ENCODE assay signal across 20 mouse cellular contexts in genomic region chr14:76120472-76120871, GRCm38 (mm10). TPM values are rescaled to one million over a fixed set of nuclear protein-coding genes. Genes with fewer than 3 reads are reported as not detected.
DNase-seq lines count a peak whose midpoint lies in the region; ATAC-seq and TF ChIP-seq lines count a peak whose summit lies in the region.
"Had no signal": no experiment of that assay in that cellular context is flagged by ENCODE, and none has a peak within 500 bp of the region (broad histone marks: within the 10 kb centered on the region; RNA-seq: fewer than 3 reads in every experiment).

No protein-coding gene starts in this region.

- no peak for TF ChIP-seq CTCF in layer of hippocampus, adult 2 months (conservative IDR thresholded peaks at IDR 0.05)

- peak; percentile 10; the same call in 1 of the 2 replicates for ATAC-seq in lung, embryonic 16.5 days (ENCODE audit: low read depth)
- ATAC-seq: CD4-positive, CD25-positive, alpha-beta regulatory T cell, adult 4 months; forebrain, embryonic 13.5 days; inflammation-experienced regulatory T-cells, adult 6 months; liver, postnatal 0 days had no signal

- H3K27ac ChIP-seq in lung, embryonic 16.5 days (ENCODE audit: low read length), result no peak overlapping the region
- peak overlapping the region; percentile 53; the same call in 1 of the 2 replicates for H3K27ac ChIP-seq in layer of hippocampus, adult 2 months
- H3K27ac ChIP-seq: forebrain, embryonic 13.5 days; heart, embryonic 13.5 days; hindbrain, embryonic 10.5 days; kidney, postnatal 0 days; limb, embryonic 13.5 days; stomach, embryonic 15.5 days had no signal

- H3K4me1 ChIP-seq in lung, embryonic 16.5 days (replicated peaks; ENCODE audit: control insufficient read depth, insufficient read depth, low read length), result peaks cover 5% of the 10 kb centered on the region; the same call in 1 of the 2 replicates
- H3K4me1 ChIP-seq: forebrain, embryonic 13.5 days; hindbrain, embryonic 10.5 days; limb, embryonic 13.5 days; stomach, embryonic 15.5 days had no signal

- no peak overlapping the region for H3K9ac ChIP-seq in lung, embryonic 16.5 days (ENCODE audit: low read length)
- H3K9ac ChIP-seq: forebrain, embryonic 13.5 days; heart, embryonic 13.5 days; limb, embryonic 13.5 days; liver, postnatal 0 days; stomach, embryonic 15.5 days had no signal

- H3K27me3 ChIP-seq in lung, embryonic 16.5 days (ENCODE audit: control insufficient read depth, insufficient read depth, low read depth, low read length), result no peaks in the 10 kb centered on the region
- H3K27me3 ChIP-seq: forebrain, embryonic 13.5 days; heart, embryonic 13.5 days; limb, embryonic 13.5 days; stomach, embryonic 15.5 days had no signal

- H3K4me2 ChIP-seq in lung, embryonic 16.5 days (ENCODE audit: low read depth, low read length), result no peak overlapping the region
- H3K4me2 ChIP-seq: forebrain, embryonic 13.5 days; heart, embryonic 13.5 days; limb, embryonic 13.5 days; stomach, embryonic 15.5 days had no signal

- H3K9me3 ChIP-seq in lung, embryonic 16.5 days (ENCODE audit: control insufficient read depth, low read length), result no peaks in the 10 kb centered on the region
- H3K9me3 ChIP-seq: forebrain, embryonic 13.5 days; heart, embryonic 13.5 days; hindbrain, embryonic 10.5 days; limb, embryonic 13.5 days; stomach, embryonic 15.5 days had no signal

- no peak overlapping the region for H3K4me3 ChIP-seq in lung, embryonic 16.5 days (ENCODE audit: low read length)
- no peak overlapping the region for H3K4me3 ChIP-seq in layer of hippocampus, adult 2 months
- H3K4me3 ChIP-seq: forebrain, embryonic 13.5 days; heart, embryonic 13.5 days; hindbrain, embryonic 10.5 days; limb, embryonic 13.5 days; stomach, embryonic 15.5 days had no signal

- WGBS in lung, embryonic 16.5 days, result 77% methylated on average over 4 of the region's 4 CpGs

- no peak for DNase-seq in lung, postnatal 36 days
- DNase-seq in layer of hippocampus, adult 2 months (ENCODE audit: low spot score in 2 of 2), result peak; percentile 59 to 71
- peak; percentile 30 to 64 for DNase-seq in layer of hippocampus, postnatal 14 days (ENCODE audit: low spot score in 2 of 2)
- peak; percentile 37 to 50 for DNase-seq in right cerebral cortex, postnatal 10 days (ENCODE audit: low spot score in 2 of 2)
- no peak for DNase-seq in spleen, adult 18-20 months
- no peak for DNase-seq in urinary bladder, adult 2 months (ENCODE audit: low spot score)
- DNase-seq: adrenal gland, adult 2 months; cerebellum, adult 9-10 months; gastrocnemius, postnatal 25 days; liver, postnatal 0 days; thymus, postnatal 14 days had no signal

- H3K36me3 ChIP-seq in lung, embryonic 16.5 days (ENCODE audit: control insufficient read depth, insufficient read depth, low read length), result peaks cover 23% of the 10 kb centered on the region

RNA-seq across cellular contexts. Expression of gene Nufip1, which starts 9.8 kb away (rescaled TPM):
- 13.1 and 13.3 TPM in 2 replicates for polyA plus RNA-seq in lung, embryonic 16.5 days (2015; fragmentation: Nextera tagmentation; extraction: Ambion mirVana)
- total RNA-seq in layer of hippocampus, adult 2 months (2021), result 1 to 10 TPM; 9.7 to 9.9 TPM
- 1 to 10 TPM; 7.8 to 8.1 TPM for total RNA-seq in layer of hippocampus, postnatal 14 days (2021)
- 5.0 and 5.5 TPM in 2 replicates for polyA plus RNA-seq in urinary bladder, adult 2 months (2012; rRNA removed)

RNA-seq across cellular contexts. Expression of gene Gpalpp1, which starts 9.9 kb away (rescaled TPM):
- 12.9 and 13.7 TPM in 2 replicates for polyA plus RNA-seq in lung, embryonic 16.5 days (2015; fragmentation: Nextera tagmentation; extraction: Ambion mirVana)
- 10 to 100 TPM; 25.2 to 25.7 TPM for total RNA-seq in layer of hippocampus, adult 2 months (2021)
- total RNA-seq in layer of hippocampus, postnatal 14 days (2021), result 10 to 100 TPM; 20.9 to 22.4 TPM
- polyA plus RNA-seq in urinary bladder, adult 2 months (2012; rRNA removed), result 11.6 and 12.6 TPM in 2 replicates

Comparison
In these comparisons a context has a peak if more than half of its experiments do, and no peak if none do; other contexts are left out.
1. DNase-seq: peak in layer of hippocampus, adult 2 months (2 of 2), layer of hippocampus, postnatal 14 days (2 of 2) and right cerebral cortex, postnatal 10 days (2 of 2); none in lung, postnatal 36 days (single experiment), spleen, adult 18-20 months (0 of 2) and urinary bladder, adult 2 months (single experiment).